Mouse (Mus musculus) layer of hippocampus, adult 11-12 months (tissue): Measurements from ENCODE around the gene Ddx42.

Source experiments
- DNase-seq: peaks from one replicate; pipeline ENCODE4 v3.0.0; 2022; ENCODE audit warnings: low spot score

Ddx42 gene

GRCm38 (mm10) chr11:106268326-106269059, 51.8 kb downstream of the Ddx42 start:
- peak; percentile 77 for DNase-seq

- no peak for DNase-seq
Observed at GRCm38 (mm10) chr11:106269060-106269431, 52.3 kb downstream of the Ddx42 start.

GRCm38 (mm10) chr11:106271131-106271793, 54.5 kb downstream of the Ddx42 start:
- DNase-seq: no peak

- DNase-seq: no peak
Observed at GRCm38 (mm10) chr11:106271794-106272643, 55.3 kb downstream of the Ddx42 start.

GRCm38 (mm10) chr11:106272644-106273310, 56.1 kb downstream of the Ddx42 start, which contains the start of gene Smarcd2:
Gene Smarcd2 (minus strand): TSS chr11:106272972.
- peak; percentile 99 for DNase-seq

- no peak for DNase-seq
Observed at GRCm38 (mm10) chr11:106273311-106273684, 56.6 kb downstream of the Ddx42 start.

- DNase-seq: no peak
Observed at GRCm38 (mm10) chr11:106273811-106274210, 57.1 kb downstream of the Ddx42 start.

- DNase-seq: no peak
Observed at GRCm38 (mm10) chr11:106274374-106274773, 57.6 kb downstream of the Ddx42 start.

- no peak for DNase-seq
Observed at GRCm38 (mm10) chr11:106274971-106275411, 58.3 kb downstream of the Ddx42 start.

GRCm38 (mm10) chr11:106276454-106276853, 59.7 kb downstream of the Ddx42 start, which contains the start of gene Tcam1:
Gene Tcam1 (plus strand): TSS chr11:106276672.
- DNase-seq: peak; percentile 97

- no peak for DNase-seq
Observed at GRCm38 (mm10) chr11:106282452-106282851, 65.7 kb downstream of the Ddx42 start.

- no peak for DNase-seq
Observed at GRCm38 (mm10) chr11:106283371-106283770, 66.6 kb downstream of the Ddx42 start.

- DNase-seq: no peak
Observed at GRCm38 (mm10) chr11:106284126-106284525, 67.4 kb downstream of the Ddx42 start.

- DNase-seq: no peak
Observed at GRCm38 (mm10) chr11:106286206-106286605, 69.5 kb downstream of the Ddx42 start.

- no peak for DNase-seq
Observed at GRCm38 (mm10) chr11:106286987-106287386, 70.3 kb downstream of the Ddx42 start.

GRCm38 (mm10) chr11:106289369-106289768, 72.6 kb downstream of the Ddx42 start:
- DNase-seq: no peak

- DNase-seq: no peak
Observed at GRCm38 (mm10) chr11:106290376-106290775, 73.7 kb downstream of the Ddx42 start.

GRCm38 (mm10) chr11:106291861-106292260, 75.1 kb downstream of the Ddx42 start:
- DNase-seq: no peak
